Mouse (Mus musculus) right cerebral cortex, postnatal 10 days (tissue): ENCODE measurements at regions not wholly inside any gene's neighbourhood (a gene's known extent, or its start where the extent isn't known, plus 50 kb on each side); places are given as distances from the start of the nearest gene placed in this dataset.

Experiments
- DNase-seq, 2 experiments: peaks; one replicate each; pipeline ENCODE4 v3.0.0; 2021; ENCODE audit warnings: low spot score in 2 of 2

DNA sequence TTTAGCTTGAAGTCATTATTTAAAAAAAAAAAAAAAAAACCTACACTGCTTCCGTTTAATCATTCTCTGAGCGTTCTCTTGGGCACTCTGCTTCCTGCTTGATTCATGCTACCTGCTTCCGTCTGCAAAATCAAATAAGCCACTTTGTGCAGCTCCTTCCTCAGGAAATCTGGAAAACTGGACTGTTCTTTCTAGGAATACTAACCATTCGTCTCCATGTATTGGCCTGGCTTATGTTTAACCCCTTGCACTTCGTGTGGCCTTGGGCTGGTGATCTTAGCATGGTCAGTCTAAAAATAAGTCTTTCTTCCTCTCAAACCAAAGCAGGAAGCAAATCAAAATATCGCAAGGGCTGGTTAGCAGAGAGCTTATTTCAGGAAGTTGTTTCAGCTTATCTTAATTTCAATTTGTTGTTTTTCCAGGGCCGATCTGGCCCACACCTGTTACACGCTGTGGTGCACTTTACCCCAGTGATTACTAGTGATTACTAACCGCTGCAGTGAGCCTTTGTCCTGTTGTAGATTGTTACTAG, 68.5 kb upstream of the Lcorl start:
- DNase-seq: no peak

DNA sequence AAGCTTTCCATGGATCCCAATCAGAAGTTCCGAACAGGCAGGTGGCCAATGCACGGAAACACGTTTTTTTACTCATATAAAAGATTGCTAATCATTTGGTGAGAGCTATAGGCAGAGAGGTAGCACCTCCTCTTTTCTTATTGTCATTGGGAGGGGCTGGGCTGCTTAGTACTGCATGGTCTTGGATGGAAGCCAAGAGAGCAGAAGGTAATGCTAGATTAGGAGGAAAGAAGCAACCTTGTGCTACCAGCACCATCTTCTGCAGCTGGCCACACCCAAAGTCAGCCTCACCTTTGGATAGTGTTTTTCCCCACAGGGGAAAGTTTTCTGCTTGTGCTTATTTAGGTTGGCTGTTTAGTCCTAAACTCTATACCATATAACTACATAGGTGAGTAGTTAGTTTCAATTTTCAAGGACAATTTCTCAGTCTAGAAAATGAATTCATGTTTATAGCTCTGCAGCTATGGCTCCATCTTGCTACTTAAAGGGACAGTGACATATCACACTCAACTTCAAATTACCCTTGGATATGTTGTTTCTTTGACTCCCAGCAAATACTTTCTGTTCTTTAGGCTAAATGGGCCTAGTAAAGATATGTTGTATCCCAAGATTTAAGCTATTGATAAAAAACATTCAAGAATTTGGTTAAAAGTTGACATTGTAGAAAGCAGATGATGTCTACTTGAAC, 66.6 kb upstream of the Lcorl start:
- DNase-seq: no peak
